Mouse (Mus musculus): ENCODE results near the gene Gm3285.

Gene Gm3285

DNA sequence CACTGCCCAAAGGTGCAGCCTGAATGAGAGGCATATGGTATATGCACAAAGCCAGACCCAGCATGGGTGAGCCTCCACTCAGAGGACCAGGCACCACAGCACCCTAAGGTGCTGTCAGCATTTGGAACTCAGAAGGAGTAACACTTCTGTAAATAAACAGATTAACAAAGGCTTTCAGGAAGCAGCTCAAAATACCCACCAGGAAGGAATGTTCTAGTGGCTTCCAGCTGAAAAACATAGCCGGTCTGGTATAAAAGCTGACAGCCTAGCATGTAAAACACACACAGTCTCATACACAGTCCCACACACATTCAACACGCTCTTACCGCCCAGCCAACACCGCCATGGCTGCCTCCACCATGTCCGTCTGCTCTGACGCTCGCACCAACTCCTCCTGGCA is at the start of gene Gm3285:
Gene Gm3285, plus strand, starts transcription at position 301 of the 400 bp plus-strand sequence.
- DNase-seq (ENCODE audit: low spot score in 2 of 2) = no peak

DNA sequence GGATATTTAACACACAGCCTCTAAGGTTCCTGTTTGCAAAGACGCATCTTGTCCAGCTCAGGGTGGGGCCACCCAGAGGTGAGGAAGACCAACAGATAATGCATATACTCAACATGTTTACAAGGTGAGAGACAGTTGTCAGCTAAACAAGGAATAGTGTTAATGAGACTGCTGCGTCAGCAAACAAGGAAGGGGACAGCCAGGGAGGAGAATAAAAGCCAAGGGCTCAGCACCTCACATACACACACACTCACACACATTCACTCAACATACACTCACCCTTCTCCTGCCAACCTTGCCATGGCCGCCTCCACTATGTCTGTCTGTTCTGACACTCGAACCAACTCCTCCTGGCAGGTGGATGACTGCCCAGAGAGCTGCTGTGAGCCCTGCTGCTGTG is 47.4 kb upstream of the Gm3285 start, which contains the start of gene Gm2696:
Gene Gm2696, plus strand, starts transcription at position 301 of the 400 bp plus-strand sequence.
- DNase-seq (ENCODE audit: low spot score in 2 of 2) = no peak

DNA sequence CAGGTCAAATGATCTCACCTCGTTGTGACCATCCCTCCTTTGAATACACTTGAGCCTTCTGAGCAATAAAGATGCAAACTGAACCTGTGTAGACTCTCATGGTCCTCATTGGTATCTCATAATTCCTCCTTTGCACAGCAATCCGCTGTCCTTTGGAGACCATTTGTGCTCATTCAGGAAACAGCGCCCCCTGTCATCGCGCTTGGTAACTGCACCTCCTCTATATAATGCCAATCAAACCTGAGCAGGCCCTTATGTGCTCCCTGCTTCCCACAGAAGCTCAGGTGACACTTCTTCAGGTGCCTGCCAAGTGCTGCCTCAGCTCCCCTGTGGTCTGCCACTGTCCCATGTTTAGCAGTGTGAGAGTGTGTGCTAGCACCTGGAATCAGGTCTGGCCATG is 46.3 kb upstream of the Gm3285 start:
- no peak for DNase-seq (ENCODE audit: low spot score in 2 of 2)

DNA sequence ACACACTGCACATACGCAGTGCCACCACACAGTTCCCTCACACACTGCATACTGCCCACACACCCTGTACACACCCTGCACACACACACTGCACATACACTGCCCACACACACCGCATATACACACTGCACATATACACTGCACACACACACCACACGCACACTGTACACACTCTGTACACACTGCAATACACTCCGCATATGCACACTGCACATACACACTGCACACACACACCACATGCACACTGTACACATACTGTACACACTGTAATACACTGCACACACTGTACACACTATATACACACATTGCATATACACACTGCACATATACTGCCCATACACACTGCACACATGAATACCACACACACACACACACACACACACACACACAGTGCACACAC is 43.3 kb upstream of the Gm3285 start:
- no peak for DNase-seq (ENCODE audit: low spot score in 2 of 2)

DNA sequence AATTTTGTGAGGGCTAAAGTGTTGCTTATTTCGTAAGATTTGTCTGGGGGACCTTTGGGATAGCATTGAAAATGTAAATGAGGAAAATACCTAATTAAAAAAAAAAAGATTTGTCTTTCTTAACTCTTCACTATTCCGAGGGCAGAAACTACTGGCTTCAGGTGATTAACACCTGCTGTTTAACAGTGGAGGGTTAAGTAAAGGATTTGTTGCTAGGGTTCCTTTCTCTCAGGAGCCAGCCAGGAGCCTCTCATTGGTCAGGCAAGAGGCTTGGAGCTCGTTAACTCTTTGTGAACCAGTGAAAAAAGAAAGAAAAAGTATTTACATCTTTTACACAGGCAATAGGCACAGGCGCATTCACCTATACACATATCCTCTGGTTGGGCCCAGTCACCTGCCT is 42.6 kb upstream of the Gm3285 start:
- DNase-seq (ENCODE audit: low spot score in 2 of 2) = no peak

DNA sequence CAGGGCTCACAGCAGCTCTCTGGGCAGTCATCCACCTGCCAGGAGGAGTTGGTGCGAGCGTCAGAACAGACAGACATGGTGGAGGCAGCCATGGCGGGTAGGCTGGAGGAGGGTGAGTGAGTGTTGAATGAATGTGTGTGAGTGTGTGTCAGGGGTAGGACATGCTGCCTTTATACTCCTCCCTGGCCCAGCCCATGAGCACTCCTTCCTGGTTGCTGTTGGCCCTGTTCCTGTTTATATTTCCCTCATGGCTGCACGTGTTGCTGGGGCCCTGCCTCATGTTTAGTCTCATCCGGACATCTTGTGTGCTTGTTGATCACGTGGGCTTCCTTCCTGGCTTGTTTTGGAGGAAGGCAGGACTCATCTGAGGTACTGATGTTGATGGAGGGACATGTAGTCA is 34.8 kb upstream of the Gm3285 start, which contains the start of gene Krtap10-4:
Gene Krtap10-4, minus strand, starts transcription at position 145 of the 400 bp plus-strand sequence.
- no peak for DNase-seq (ENCODE audit: low spot score in 2 of 2)

DNA sequence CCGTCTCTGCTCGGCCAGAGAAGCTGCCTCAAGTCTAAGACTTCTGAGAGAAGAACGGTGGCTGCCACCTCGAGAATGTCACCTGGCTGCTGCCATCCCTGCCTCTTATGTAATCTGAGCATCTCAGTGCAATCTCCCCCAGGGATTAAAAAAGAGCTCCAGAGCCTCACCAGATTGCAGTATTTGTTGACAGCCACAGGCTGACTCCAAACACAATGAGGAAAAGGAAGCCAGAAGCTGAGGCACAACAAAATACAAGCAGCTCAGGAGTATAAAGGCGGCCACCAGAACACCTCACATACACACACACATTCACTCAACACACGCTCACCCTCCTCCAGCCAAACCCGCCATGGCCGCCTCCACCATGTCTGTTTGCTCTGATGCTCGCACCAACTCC is 26.1 kb upstream of the Gm3285 start, which contains the start of gene Krtap10-10:
Gene Krtap10-10, plus strand, starts transcription at position 301 of the 400 bp plus-strand sequence.
- DNase-seq (ENCODE audit: low spot score in 2 of 2) = no peak

DNA sequence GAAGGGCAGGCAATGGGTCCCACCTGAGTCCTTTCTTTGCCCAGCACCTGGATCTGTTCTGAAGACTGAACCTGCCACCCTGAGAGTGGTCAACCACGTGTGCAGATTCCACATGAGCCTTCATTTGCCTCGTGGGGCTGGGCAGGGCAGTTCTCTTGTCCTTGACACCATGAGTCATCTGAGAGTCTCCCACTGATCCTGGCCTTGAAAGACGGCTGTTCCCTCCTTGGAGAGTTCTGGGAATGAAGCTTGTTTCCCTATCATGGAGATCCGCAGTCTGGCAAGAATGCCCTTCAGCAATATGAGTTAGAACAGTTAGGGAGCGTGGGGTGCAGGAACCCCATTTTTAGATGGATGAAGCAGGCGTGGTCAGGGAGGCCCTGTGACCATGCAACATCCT is 22.8 kb upstream of the Gm3285 start:
- DNase-seq (ENCODE audit: low spot score in 2 of 2) = no peak

DNA sequence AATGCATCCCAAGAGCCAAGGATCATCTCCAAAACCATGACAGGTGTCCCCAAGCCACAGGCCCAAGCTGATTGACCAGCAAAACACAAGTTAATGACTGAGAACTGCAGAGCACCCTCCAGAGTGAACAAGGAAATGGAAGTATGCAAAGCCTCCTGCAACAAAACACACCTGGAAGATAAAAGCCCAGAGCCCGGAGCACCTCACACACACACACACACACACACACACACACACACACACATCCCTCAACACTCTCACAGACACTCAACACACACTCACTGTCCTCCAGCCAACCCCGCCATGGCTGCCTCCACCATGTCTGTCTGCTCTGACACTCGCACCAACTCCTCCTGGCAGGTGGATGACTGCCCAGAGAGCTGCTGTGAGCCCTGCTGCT is 15.3 kb upstream of the Gm3285 start, which contains the start of gene Gm36176:
Gene Gm36176, plus strand, starts transcription at position 301 of the 400 bp plus-strand sequence.
- no peak for DNase-seq (ENCODE audit: low spot score in 2 of 2)

DNA sequence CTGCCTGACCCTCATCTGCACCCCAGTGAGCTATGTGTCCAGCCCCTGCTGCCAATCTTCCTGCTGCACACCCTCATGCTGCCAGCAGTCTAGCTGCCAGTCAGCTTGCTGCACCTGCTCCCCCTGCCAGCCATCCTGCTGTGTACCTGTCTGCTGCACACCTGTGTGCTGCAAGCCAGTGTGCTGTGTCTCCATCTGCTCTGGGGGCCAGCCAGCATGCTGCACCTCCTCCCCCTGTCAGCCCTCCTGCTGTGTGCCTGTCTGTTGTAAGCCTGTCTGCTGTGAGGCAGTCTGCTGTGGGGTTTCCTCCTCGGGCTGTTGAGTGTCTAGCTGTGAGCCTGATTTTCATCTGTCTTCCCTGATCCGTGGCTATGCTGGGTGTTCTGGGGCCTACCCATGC is 14.8 kb upstream of the Gm3285 start:
- DNase-seq (ENCODE audit: low spot score in 2 of 2) = no peak

DNA sequence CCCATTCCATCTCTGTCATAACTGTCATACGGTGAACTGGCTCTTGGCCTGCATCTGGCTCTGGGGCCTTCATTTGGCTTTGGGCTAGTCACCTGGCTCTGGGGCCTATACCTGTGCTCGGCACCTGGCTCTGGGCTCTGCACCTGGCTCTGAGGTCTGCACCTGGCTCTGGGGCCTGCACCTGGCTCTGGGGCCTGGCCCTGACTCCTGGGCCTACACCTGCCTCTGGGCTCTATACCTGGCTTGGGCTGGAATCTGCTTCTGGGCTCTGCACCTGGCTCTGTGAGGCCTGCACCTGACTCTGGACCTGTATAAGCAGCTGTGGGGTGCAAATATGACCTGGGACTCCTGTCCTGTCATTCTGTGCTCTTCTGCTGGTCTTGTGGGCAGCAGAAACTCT is 14.2 kb upstream of the Gm3285 start:
- DNase-seq (ENCODE audit: low spot score in 2 of 2) = no peak

DNA sequence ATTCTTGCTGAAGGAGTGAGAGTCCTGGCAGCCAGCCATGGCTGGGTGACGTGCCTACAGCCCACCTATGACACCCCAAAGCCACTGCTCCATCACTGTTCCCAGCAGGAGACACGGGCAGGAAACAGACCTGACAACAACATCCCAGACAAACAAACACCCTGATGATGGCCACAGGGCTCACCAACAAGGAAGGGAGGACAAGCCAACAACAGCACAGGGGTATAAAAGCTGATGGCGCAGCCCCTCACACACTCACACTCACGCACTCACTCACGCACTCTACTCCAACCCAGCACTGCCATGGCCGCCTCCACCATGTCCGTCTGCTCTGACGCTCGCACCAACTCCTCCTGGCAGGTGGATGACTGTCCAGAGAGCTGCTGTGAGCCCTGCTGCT is 9.2 kb upstream of the Gm3285 start, which contains the start of gene Gm10318:
Gene Gm10318, plus strand, starts transcription at position 301 of the 400 bp plus-strand sequence.
- no peak for DNase-seq (ENCODE audit: low spot score in 2 of 2)

DNA sequence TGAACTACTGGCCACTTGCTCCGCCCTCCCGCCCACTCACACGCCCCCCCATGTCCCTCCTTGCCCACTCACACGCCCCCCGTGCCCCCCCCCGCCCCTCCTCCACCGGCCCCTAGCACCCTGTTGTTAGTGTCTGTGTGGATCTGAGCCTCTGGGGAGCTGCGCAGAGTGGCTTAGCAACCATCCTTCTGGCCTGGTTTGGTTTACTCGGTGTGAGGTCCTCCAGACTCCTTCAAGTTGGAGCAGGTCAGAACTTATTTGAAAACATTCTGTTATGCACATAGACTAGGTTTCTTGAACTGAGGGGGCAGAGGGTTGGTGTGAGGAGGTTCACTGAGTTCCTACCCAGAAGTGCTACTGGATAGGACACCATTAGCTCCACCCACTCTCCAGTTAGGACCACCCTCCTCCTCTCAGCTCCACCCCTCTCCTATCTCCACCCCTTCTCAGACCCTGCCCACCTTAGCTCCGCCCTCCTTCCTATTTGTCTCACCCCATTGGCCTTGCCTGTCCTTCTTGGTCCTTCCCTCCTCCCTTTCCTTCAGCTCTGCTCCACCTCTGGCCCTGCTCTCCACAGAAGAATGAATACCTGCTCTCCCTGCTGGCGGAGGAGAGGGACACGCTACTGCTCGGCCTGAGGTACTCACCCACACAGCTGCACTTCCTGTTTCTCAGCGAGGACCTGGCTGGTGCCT is 2.4 kb downstream of the Gm3285 start:
- DNase-seq (ENCODE audit: low spot score in 2 of 2) = no peak

DNA sequence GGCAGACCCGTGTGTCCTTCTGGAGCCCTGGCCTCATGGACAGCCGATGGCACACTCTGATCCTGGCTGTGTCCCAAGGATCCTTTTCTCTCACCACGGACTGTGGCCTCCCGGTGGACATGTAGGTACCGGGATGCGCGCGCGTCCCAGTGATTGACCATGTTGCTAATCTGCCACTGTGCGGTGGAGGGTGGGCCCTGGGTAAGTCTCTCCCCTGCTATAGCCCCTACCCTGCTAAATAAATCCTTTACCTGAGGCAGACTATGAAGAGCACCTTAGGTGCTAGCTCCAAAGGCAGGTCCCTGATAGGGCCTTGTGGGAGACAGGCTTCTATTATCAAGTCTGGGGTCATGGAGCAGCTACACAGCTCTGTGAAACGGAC is 3.0 kb downstream of the Gm3285 start:
- DNase-seq (ENCODE audit: low spot score in 2 of 2) = no peak

DNA sequence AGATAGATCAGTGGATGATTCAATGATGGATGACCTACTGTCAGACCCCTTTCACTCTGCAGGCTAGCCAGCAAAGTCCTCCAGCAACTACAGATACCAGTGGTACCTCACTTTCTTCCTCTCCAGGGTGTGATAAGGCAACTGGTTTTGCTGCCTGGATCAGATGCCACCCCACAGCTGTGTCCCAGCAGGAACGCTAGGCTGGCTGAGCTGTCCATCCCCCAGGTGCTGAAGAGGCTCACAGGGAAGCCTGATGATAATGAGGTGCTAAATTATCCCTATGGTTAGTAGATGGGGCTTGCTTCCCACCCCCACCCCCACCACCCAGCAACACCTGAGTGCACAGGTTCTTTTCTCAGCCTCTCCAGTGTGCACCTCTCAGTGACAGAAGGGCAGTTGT is 5.8 kb downstream of the Gm3285 start:
- DNase-seq (ENCODE audit: low spot score in 2 of 2) = no peak

DNA sequence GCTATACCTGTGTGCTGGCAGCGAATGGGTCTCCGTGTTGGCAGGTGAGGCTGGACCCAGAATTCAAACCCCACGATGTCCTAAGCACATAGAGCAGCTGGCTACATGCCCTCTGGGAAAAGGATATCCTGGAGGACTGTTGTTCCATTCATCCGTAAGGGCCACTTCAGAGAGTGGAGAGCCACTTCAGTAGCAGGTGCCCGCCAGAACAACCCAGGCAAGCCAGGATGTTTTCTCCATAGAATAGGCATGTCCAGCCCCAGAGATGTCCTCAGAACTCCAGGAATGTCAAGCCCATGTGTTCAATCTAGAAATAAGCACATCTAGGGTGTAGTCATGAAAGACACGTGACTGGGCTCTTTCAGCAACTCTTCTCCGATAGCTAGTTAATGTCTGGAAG is 7.9 kb downstream of the Gm3285 start:
- DNase-seq (ENCODE audit: low spot score in 2 of 2) = no peak

DNA sequence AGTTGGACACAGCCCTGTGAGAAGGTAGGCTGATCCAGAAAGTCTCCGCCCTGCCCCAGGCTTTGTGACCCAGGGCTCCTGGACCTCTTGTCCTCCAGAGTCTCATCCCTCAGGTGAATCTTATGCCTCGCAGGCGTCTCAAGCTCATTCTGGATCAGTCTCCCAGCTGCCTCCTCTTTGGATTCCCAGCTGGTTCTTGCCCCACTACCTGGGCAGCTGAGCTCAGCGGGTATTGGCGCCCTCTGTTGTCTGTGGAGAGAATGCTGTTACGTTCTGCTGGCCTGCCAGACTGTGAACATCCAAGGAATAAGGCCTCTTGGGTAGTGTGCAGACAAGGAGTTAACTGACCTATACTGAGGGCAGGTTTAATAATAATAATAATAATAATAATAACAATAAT is 17.2 kb downstream of the Gm3285 start:
- peak in 1 of 2 experiments; percentile 29 for DNase-seq (ENCODE audit: low spot score in 2 of 2)

DNA sequence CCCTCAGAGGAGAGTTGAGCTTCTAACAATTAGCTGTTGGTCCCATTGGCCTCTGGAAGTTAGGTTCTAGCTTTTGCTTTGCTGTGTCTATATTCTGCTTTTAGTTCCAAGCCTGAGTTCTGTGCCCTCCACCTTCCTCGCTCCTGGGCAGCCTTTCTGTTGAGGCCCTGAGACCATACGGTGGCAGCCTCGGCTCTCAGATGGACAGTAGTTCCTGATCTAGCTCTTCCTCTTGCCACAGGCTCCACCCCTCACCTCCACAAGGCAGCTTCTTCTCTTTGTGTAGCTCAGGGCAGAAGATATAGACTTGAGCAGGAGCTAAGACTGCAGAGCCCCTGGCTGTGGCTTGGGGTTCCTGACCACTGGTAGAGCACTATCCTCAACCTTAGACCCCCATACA is 18.5 kb downstream of the Gm3285 start:
- DNase-seq (ENCODE audit: low spot score in 2 of 2) = no peak

DNA sequence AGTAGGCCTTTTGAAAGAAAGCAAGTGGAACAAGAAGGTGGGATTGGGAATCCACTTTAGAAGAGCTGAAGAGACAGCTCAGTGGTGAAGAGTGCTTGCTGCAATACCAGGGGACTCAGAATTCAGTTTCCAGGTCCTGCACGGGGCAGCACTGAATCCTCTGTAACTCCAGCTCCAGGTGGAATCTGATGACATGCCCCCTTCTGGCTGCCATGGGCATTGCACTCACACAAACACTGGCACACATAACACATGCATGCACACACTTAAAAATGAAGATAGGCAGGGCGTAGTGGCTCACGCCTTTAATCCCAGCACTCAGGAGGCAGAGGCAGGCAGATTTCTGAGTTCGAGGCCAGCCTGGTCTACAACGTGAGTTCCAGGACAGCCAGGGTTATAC is 20.8 kb downstream of the Gm3285 start:
- DNase-seq (ENCODE audit: low spot score in 2 of 2) = no peak

DNA sequence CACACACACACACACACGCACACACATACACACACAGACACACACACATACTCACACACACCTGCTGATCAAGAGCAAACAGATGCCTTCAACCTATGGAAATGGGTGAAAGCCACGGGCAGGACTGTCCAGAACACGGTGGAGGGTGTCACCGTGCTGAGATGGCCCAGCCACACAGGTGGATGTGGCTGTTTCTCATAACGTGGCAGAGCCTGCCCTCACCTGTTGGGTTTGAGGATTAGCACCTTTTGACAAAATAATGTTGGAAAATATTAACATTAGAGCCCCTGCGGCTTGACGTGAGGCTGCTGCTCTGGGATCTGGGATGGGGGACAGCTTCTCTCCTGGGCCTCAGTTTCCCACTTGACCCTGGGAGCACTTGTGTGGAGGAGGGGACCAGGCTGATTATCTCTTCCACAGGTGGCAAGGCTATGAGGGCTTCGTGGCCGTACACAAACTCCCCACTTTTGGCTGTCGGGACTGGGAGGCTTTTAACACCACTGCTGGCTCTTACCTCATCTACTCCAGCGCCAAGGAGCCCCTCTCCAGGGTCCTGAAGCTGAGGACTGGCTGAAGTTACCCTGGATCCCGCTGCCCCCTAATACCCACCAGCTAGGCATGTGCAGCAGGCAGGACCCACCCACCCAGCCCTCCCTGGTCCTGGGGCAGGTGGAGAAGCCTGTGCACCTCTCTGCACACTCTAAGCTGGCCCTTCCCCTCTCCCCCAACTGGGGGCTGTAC is 24.4 kb downstream of the Gm3285 start:
- DNase-seq (ENCODE audit: low spot score in 2 of 2) = no peak

DNA sequence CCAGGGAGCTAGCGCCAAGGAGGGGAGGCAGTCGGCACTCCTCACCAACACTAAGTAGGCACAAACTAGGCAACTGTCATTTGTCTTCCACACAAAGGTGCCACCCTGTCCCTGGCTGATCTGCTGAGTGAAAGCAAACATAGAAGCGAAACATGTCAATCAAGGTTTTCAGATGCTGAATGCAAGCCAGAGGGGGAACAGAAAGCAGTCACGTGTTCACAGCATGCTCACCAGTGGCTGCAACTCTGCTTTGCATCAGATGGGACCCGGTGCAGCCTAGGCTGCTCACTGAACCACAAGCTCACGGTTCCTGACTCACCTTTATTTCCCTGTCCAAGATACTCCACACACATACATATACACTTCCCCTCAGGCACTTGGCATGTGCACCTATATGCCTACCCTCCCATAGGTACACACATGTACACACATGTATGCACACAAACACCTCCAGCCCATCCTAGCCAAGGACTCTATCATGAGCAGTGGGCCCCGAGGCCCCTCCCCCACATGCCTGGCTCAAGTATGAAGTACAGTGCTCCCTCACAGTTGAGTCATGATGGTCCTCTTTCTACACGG is 29.3 kb downstream of the Gm3285 start:
- no peak for DNase-seq (ENCODE audit: low spot score in 2 of 2)

DNA sequence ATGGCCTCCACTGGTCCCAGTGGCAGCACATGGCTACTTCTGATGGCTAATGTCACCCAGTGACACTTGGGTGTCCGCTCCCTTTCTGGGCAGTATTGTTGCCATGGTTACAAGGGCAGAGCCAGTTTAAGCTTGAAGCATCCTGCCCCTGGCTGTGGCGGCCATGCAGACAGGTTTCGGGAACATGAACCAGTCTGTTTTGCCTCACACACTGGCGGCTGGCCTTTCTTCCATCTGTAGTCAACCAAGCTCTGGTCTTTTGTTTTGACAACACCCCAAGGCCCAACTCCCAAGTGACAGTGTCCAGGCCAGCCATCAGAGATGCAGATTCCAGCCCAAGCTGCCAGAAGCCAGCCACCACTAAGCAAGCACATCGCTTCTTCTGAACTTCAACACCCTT is 33.8 kb downstream of the Gm3285 start:
- DNase-seq (ENCODE audit: low spot score in 2 of 2) = no peak

DNA sequence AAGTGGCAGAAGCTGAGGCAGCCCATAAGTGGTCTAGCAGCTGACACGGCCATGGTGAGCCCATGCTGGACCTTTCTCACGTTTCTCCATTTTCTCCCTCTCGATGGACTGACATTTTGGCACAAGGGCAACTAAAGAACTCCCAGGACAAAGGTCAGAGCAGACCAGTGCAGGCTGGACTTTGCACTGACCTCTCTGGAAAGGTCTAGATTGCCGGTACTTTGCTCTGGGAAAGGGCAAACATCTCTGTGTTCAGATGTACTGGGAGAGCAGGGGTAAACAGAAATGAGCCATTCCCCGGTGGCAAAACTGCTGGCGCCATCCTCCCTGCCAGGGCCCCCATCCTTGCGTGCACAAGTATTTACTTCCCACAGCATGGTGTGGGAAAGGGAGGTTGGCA is 38.4 kb downstream of the Gm3285 start:
- no peak for DNase-seq (ENCODE audit: low spot score in 2 of 2)

Measured in frontal cortex, postnatal 14 days (tissue).